Mouse (Mus musculus) heart, embryonic 11.5 days (tissue): ENCODE data around the gene Klhdc9. TPM values are rescaled to one million over a fixed set of nuclear protein-coding genes. Genes with fewer than 3 reads are reported as not detected.
A peak's percentile ranks its signal among the peaks of the same experiment; 100 is the strongest.

Experiments used
- ATAC-seq: fragments of 200-750 bp; cut with Nextera tagmentation; replicated peaks from 2 replicates; pipeline ENCODE4 v1.8.0; 2017; ENCODE audit warnings: moderate library complexity; ENCODE audit not compliant: insufficient number of reproducible peaks, low FRiP score, low TSS enrichment
- H3K27ac ChIP-seq: fragments of 300-500 bp; sonication (generic); 2 replicates; pipeline ENCODE4 v1.5.1; 2014; ENCODE audit warnings: mild to moderate bottlenecking, low read depth, low read length
- H3K27me3 ChIP-seq: fragments of 300-500 bp; sonication (generic); 2 replicates; pipeline ENCODE4 v1.6.1; 2014; ENCODE audit warnings: mild to moderate bottlenecking, low read length, mixed read lengths; ENCODE audit not compliant: control insufficient read depth, insufficient read depth
- H3K36me3 ChIP-seq: fragments of 300-500 bp; sonication (generic); 2 replicates; pipeline ENCODE4 v1.6.1; 2014; ENCODE audit warnings: mild to moderate bottlenecking, low read length, moderate library complexity, mixed read lengths; ENCODE audit not compliant: control insufficient read depth, insufficient read depth
- H3K4me1 ChIP-seq: fragments of 300-500 bp; sonication (generic); 2 replicates; pipeline ENCODE4 v1.6.1; 2014; ENCODE audit warnings: low read length; ENCODE audit not compliant: control insufficient read depth, insufficient read depth
- H3K4me2 ChIP-seq: fragments of 300-500 bp; sonication (generic); 2 replicates; pipeline ENCODE4 v1.6.1; 2014; ENCODE audit warnings: mild to moderate bottlenecking, moderate library complexity
- H3K4me3 ChIP-seq: fragments of 300-500 bp; sonication (generic); 2 replicates; pipeline ENCODE4 v1.5.1; 2014; ENCODE audit warnings: low read depth, low read length
- H3K9ac ChIP-seq: fragments of 300-500 bp; sonication (generic); 2 replicates; pipeline ENCODE4 v1.6.1; 2014; ENCODE audit warnings: mild to moderate bottlenecking, low read depth, low read length, moderate library complexity
- H3K9me3 ChIP-seq: fragments of 300-500 bp; sonication (generic); replicated peaks from 2 replicates; pipeline ENCODE4 v1.6.1; 2016; ENCODE audit warnings: low read length; ENCODE audit not compliant: control insufficient read depth
- WGBS: fragments of 180-500 bp; shearing (Covaris S2); extraction: QIAGEN DNeasy Blood & Tissue Kit; methylation state at CpG from one replicate; pipeline ENCODE4 v1.1.7; 2014; ENCODE audit not compliant: insufficient replicate concordance; 5-methylcytosine and 5-hydroxymethylcytosine counted together
- polyA plus RNA-seq: library from polyadenylated mRNA; unstranded; fragments of >200 nt; fragmentation: Nextera tagmentation; extraction: Ambion mirVana; gene quantifications from 2 replicates; pipeline ENCODE4 v1.2.1, GENCODE M21; 2014

The Klhdc9 gene
- polyA plus RNA-seq, 1 experiment from 2014 or later: 0.49 TPM

- ATAC-seq: no peak
- WGBS: 86% methylated on average over 3 of the region's 3 CpGs
Observed at GRCm38 (mm10) chr1:171348665-171349064, 11.9 kb downstream of the Klhdc9 start.

GRCm38 (mm10) chr1:171346095-171346450, 14.5 kb downstream of the Klhdc9 start:
- peaks cover 10% of the 10 kb centered on the region; the same call in 1 of the 2 replicates for H3K36me3 ChIP-seq
- 0 out of 2 replicates have a peak, but pooled peaks have one; percentile 5 for ATAC-seq
- WGBS: under 1% methylated on average over 14 of the region's 14 CpGs
- peak overlapping the region; percentile 92 for H3K9ac ChIP-seq
- H3K4me3 ChIP-seq: peak overlapping the region; percentile 96
- peak overlapping the region; percentile 72; the same call in 1 of the 2 replicates for H3K27ac ChIP-seq
- H3K27me3 ChIP-seq: no peaks in the 10 kb centered on the region
- H3K9me3 ChIP-seq: peaks cover 2% of the 10 kb centered on the region; the same call in 1 of the 2 replicates
- H3K4me2 ChIP-seq: peak overlapping the region; percentile 93
- no peaks in the 10 kb centered on the region for H3K4me1 ChIP-seq

More at GRCm38 (mm10) chr1:171348665-171349064, 11.9 kb downstream of the Klhdc9 start:
- H3K4me2 ChIP-seq: no peak overlapping the region
- H3K4me1 ChIP-seq: no peaks in the 10 kb centered on the region
- no peaks in the 10 kb centered on the region for H3K36me3 ChIP-seq
- no peaks in the 10 kb centered on the region for H3K27me3 ChIP-seq
- H3K9me3 ChIP-seq: peaks cover 2% of the 10 kb centered on the region; the same call in 1 of the 2 replicates
- no peak overlapping the region for H3K4me3 ChIP-seq
- H3K9ac ChIP-seq: no peak overlapping the region
- H3K27ac ChIP-seq: no peak overlapping the region

- no peaks in the 10 kb centered on the region for H3K4me1 ChIP-seq
- WGBS: under 1% methylated on average over 53 of the region's 53 CpGs
- peaks cover 11% of the 10 kb centered on the region; the same call in 1 of the 2 replicates for H3K36me3 ChIP-seq
- peak within 1 kb of the TSS; percentile 96 for H3K4me3 ChIP-seq
- peak within 1 kb of the TSS; percentile 92 for H3K9ac ChIP-seq
- H3K4me2 ChIP-seq: peak within 1 kb of the TSS; percentile 93
- peak; percentile 85 for ATAC-seq
- peaks cover 2% of the 10 kb centered on the region; the same call in 1 of the 2 replicates for H3K9me3 ChIP-seq
- H3K27ac ChIP-seq: peak within 1 kb of the TSS; percentile 72
- no peaks in the 10 kb centered on the region for H3K27me3 ChIP-seq
Observed at GRCm38 (mm10) chr1:171345225-171346094, 15.1 kb downstream of the Klhdc9 start, which contains the start of the genes Nit1 and Pfdn2. Gene Nit1, minus strand, starts transcription at chr1:171345646. Gene Pfdn2, plus strand, starts transcription at chr1:171345670.

GRCm38 (mm10) chr1:171344715-171345114, 15.9 kb downstream of the Klhdc9 start:
- H3K4me3 ChIP-seq: peak overlapping the region; percentile 96
- ATAC-seq: no peak
- peaks cover 2% of the 10 kb centered on the region; the same call in 1 of the 2 replicates for H3K9me3 ChIP-seq
- peak overlapping the region; percentile 92; the same call in 1 of the 2 replicates for H3K9ac ChIP-seq
- H3K27ac ChIP-seq: no peak overlapping the region
- WGBS: 71% methylated on average over 9 of the region's 9 CpGs
- peaks cover 11% of the 10 kb centered on the region; the same call in 1 of the 2 replicates for H3K36me3 ChIP-seq
- H3K4me1 ChIP-seq: no peaks in the 10 kb centered on the region
- no peaks in the 10 kb centered on the region for H3K27me3 ChIP-seq
- peak overlapping the region; percentile 93 for H3K4me2 ChIP-seq

- peaks cover 14% of the 10 kb centered on the region for H3K36me3 ChIP-seq
- no peak overlapping the region for H3K27ac ChIP-seq
- ATAC-seq: no peak
- WGBS: 80% methylated on average over 9 of the region's 9 CpGs
- H3K9me3 ChIP-seq: peaks cover 2% of the 10 kb centered on the region; the same call in 1 of the 2 replicates
- H3K4me1 ChIP-seq: no peaks in the 10 kb centered on the region
- H3K27me3 ChIP-seq: no peaks in the 10 kb centered on the region
- H3K9ac ChIP-seq: no peak overlapping the region
- H3K4me3 ChIP-seq: no peak overlapping the region
- no peak overlapping the region for H3K4me2 ChIP-seq
Observed at GRCm38 (mm10) chr1:171343922-171344677, 16.5 kb downstream of the Klhdc9 start.

GRCm38 (mm10) chr1:171342262-171343207, 18.1 kb downstream of the Klhdc9 start:
- H3K4me3 ChIP-seq: no peak overlapping the region
- no peak overlapping the region for H3K27ac ChIP-seq
- WGBS: 95% methylated on average over 16 of the region's 16 CpGs
- peaks cover 2% of the 10 kb centered on the region; the same call in 1 of the 2 replicates for H3K9me3 ChIP-seq
- no peaks in the 10 kb centered on the region for H3K27me3 ChIP-seq
- no peak overlapping the region for H3K4me2 ChIP-seq
- H3K36me3 ChIP-seq: peaks cover 24% of the 10 kb centered on the region
- no peak overlapping the region for H3K9ac ChIP-seq
- ATAC-seq: no peak
- H3K4me1 ChIP-seq: no peaks in the 10 kb centered on the region

GRCm38 (mm10) chr1:171330216-171330560, 30.4 kb downstream of the Klhdc9 start:
- Histone ChIP-seq H3K36me3 (no peaks in the 10 kb centered on the region), H3K9ac (peak overlapping the region; percentile 85)

More at GRCm38 (mm10) chr1:171330216-171330560, 30.4 kb downstream of the Klhdc9 start:
- Histone ChIP-seq H3K9me3 (no peaks in the 10 kb centered on the region), H3K4me2 (peak overlapping the region; percentile 97), H3K27ac (peak overlapping the region; percentile 97), H3K4me3 (peak overlapping the region; percentile 68), H3K4me1 (peaks cover 19% of the 10 kb centered on the region), H3K27me3 (no peaks in the 10 kb centered on the region)
- WGBS: 2% methylated on average over 4 of the region's 4 CpGs
- no peak for ATAC-seq
